Mouse (Mus musculus) embryonic facial prominence, embryonic 11.5 days (tissue): ENCODE measurements around the gene Pcsk6. TPM values are rescaled to one million over a fixed set of nuclear protein-coding genes. Genes with fewer than 3 reads are reported as not detected.

ENCODE experiments used
- ATAC-seq: fragments of 200-750 bp; cut with Nextera tagmentation; replicated peaks from 2 replicates; pipeline ENCODE4 v1.8.0; 2017; ENCODE audit warnings: low read depth; ENCODE audit not compliant: insufficient number of reproducible peaks, low FRiP score, low TSS enrichment
- DNase-seq: peaks from one replicate; pipeline ENCODE4 v3.0.0-alpha.2; 2015; ENCODE audit warnings: low spot score
- H3K27ac ChIP-seq: fragments of 300-500 bp; sonication (generic); replicated peaks from 2 replicates; pipeline ENCODE4 v1.5.1; 2014; ENCODE audit warnings: mild to moderate bottlenecking, low read depth, low read length, control low read depth
- H3K27me3 ChIP-seq: fragments of 300-500 bp; sonication (generic); 2 replicates; pipeline ENCODE4 v1.6.1; 2014; ENCODE audit warnings: mild to moderate bottlenecking, low read length, moderate library complexity, mixed read lengths; ENCODE audit not compliant: control insufficient read depth, insufficient read depth
- H3K36me3 ChIP-seq: fragments of 300-500 bp; sonication (generic); replicated peaks from 2 replicates; pipeline ENCODE4 v1.6.1; 2014; ENCODE audit warnings: low read depth, mild to moderate bottlenecking, low read length, moderate library complexity, mixed read lengths; ENCODE audit not compliant: control insufficient read depth, insufficient read depth
- H3K4me1 ChIP-seq: fragments of 300-500 bp; sonication (generic); 2 replicates; pipeline ENCODE4 v1.6.1; 2014; ENCODE audit warnings: low read length, mixed read lengths; ENCODE audit not compliant: control insufficient read depth, insufficient read depth
- H3K4me2 ChIP-seq: fragments of 300-500 bp; sonication (generic); 2 replicates; pipeline ENCODE4 v1.6.1; 2014; ENCODE audit warnings: low read depth, mild to moderate bottlenecking, control low read depth, low read length, moderate library complexity
- H3K4me3 ChIP-seq: fragments of 300-500 bp; sonication (generic); 2 replicates; pipeline ENCODE4 v1.5.1; 2014; ENCODE audit warnings: low read depth, low read length, control low read depth
- H3K9ac ChIP-seq: fragments of 300-500 bp; sonication (generic); replicated peaks from 2 replicates; pipeline ENCODE4 v1.6.1; 2014; ENCODE audit warnings: mild to moderate bottlenecking, control low read depth, low read length
- H3K9me3 ChIP-seq: fragments of 300-500 bp; sonication (generic); replicated peaks from 2 replicates; pipeline ENCODE4 v1.6.1; 2016; ENCODE audit warnings: mild to moderate bottlenecking, low read length, inconsistent platforms, mixed read lengths; ENCODE audit not compliant: control insufficient read depth
- WGBS: fragments of 180-500 bp; shearing (Covaris S2); extraction: QIAGEN DNeasy Blood & Tissue Kit; methylation state at CpG from one replicate; pipeline ENCODE4 v1.1.7; 2014; 5-methylcytosine and 5-hydroxymethylcytosine counted together
- polyA plus RNA-seq: library from polyadenylated mRNA; unstranded; fragments of >200 nt; fragmentation: Nextera tagmentation; extraction: Ambion mirVana; gene quantifications from 2 replicates; pipeline ENCODE4 v1.2.1, GENCODE M21; 2014

Gene Pcsk6
- polyA plus RNA-seq, 1 experiment from 2014 or later = 2.1 TPM

DNA sequence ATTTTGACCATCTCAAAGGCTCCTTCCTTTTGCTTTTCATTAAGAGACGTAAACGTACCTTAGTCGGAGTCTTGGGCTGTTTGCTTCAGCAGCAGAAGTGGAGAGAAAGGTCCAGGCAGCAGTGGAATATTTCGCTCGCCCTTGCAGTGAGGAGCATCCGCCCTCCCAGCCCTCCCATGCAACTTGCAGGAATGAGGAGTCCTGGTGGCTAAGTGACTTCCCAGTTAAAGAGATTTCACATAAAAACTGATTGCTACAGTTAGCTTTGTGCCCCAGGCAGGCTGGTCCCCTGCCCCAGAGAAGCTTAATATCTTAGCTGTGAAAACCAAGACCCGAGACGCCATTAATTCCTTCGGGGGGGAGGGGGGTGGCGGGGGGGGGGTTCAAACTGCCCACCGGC is 116.4 kb downstream of the Pcsk6 start:
- H3K4me3 ChIP-seq = no peak overlapping the region
- ATAC-seq (no peak), DNase-seq (no peak)
- no peaks in the 10 kb centered on the region for H3K4me1 ChIP-seq
- no peak overlapping the region for H3K27ac ChIP-seq
- 82% methylated on average over 11 of the region's 11 CpGs for WGBS
- H3K4me2 ChIP-seq = no peak overlapping the region
- H3K36me3 ChIP-seq = no peaks in the 10 kb centered on the region
- H3K9ac ChIP-seq = no peak overlapping the region
- H3K9me3 ChIP-seq = no peaks in the 10 kb centered on the region
- no peaks in the 10 kb centered on the region for H3K27me3 ChIP-seq

DNA sequence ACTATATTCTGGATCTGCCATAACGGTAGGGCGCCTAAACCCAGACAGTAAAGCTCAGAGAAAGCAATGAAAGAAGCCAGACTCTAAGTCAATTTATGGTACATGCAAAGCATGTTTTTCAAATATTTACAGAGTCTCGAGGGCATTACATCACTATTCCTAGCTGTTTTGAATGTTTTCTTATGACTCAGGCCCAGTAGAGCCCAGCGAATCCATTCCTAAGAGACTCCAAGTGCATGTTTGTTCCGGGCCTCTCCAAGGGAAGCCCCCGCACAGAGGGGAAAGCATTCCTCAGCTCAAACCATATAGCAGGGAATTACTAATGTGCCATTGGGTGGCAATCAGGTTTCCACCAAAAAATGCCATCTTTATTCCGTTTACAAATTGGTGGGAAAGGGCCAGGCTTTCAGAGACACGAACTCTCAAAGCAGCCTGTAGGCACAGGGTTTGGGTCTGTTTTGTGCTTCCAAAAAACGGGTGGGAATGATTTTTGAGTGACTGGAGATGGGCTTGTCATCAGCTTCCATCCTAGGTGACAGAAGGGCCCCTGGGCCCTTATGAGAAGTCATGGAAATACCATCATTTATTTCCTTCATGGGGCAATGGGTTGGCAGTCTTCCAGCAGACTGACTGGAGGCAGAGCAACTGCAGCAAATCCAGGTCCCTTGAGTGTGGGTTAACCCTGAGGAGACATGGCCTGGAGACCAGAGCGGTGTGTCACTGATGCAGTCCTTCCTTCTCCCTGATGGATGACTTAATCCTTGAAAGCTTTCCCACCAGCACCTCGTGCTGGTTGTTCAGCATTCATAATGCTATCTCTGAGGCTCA is 117.7 kb downstream of the Pcsk6 start:
- H3K27ac ChIP-seq = no peak overlapping the region
- no peak overlapping the region for H3K9ac ChIP-seq
- WGBS = 78% methylated on average over 11 of the region's 11 CpGs
- H3K27me3 ChIP-seq = no peaks in the 10 kb centered on the region
- H3K4me3 ChIP-seq = no peak overlapping the region
- H3K9me3 ChIP-seq = no peaks in the 10 kb centered on the region
- DNase-seq (no peak), ATAC-seq (no peak)
- H3K4me2 ChIP-seq = no peak overlapping the region
- no peaks in the 10 kb centered on the region for H3K4me1 ChIP-seq
- no peaks in the 10 kb centered on the region for H3K36me3 ChIP-seq

GRCm38 (mm10) chr7:65980000-65980399 is 118.5 kb downstream of the Pcsk6 start:
- DNase-seq (no peak), ATAC-seq (no peak)
- WGBS = 93% methylated on average over 9 of the region's 9 CpGs
- H3K4me2 ChIP-seq = no peak overlapping the region
- no peak overlapping the region for H3K4me3 ChIP-seq
- H3K9ac ChIP-seq = no peak overlapping the region
- H3K27ac ChIP-seq = no peak overlapping the region
- no peaks in the 10 kb centered on the region for H3K9me3 ChIP-seq
- no peaks in the 10 kb centered on the region for H3K36me3 ChIP-seq
- no peaks in the 10 kb centered on the region for H3K4me1 ChIP-seq
- no peaks in the 10 kb centered on the region for H3K27me3 ChIP-seq

- no peaks in the 10 kb centered on the region for H3K9me3 ChIP-seq
Measured at GRCm38 (mm10) chr7:65982057-65982456, 120.5 kb downstream of the Pcsk6 start.

GRCm38 (mm10) chr7:65988249-65988648 is 126.7 kb downstream of the Pcsk6 start:
- H3K27me3 ChIP-seq = no peaks in the 10 kb centered on the region
- H3K4me3 ChIP-seq = no peak overlapping the region
- no peak overlapping the region for H3K27ac ChIP-seq
- no peak overlapping the region for H3K4me2 ChIP-seq
- ATAC-seq (no peak), DNase-seq (no peak)
- H3K36me3 ChIP-seq = no peaks in the 10 kb centered on the region
- H3K4me1 ChIP-seq = no peaks in the 10 kb centered on the region; the same call in 1 of the 2 replicates
- no peaks in the 10 kb centered on the region for H3K9me3 ChIP-seq
- H3K9ac ChIP-seq = no peak overlapping the region
- WGBS = 88% methylated on average over 4 of the region's 4 CpGs

More at GRCm38 (mm10) chr7:65982057-65982456, 120.5 kb downstream of the Pcsk6 start:
- WGBS = 60% methylated on average over 3 of the region's 3 CpGs
- peak; percentile 15 for DNase-seq
- H3K27me3 ChIP-seq = no peaks in the 10 kb centered on the region
- no peak overlapping the region for H3K4me2 ChIP-seq
- ATAC-seq = no peak
- H3K4me1 ChIP-seq = no peaks in the 10 kb centered on the region
- no peak overlapping the region for H3K4me3 ChIP-seq
- no peak overlapping the region for H3K27ac ChIP-seq
- no peak overlapping the region for H3K9ac ChIP-seq
- no peaks in the 10 kb centered on the region for H3K36me3 ChIP-seq

DNA sequence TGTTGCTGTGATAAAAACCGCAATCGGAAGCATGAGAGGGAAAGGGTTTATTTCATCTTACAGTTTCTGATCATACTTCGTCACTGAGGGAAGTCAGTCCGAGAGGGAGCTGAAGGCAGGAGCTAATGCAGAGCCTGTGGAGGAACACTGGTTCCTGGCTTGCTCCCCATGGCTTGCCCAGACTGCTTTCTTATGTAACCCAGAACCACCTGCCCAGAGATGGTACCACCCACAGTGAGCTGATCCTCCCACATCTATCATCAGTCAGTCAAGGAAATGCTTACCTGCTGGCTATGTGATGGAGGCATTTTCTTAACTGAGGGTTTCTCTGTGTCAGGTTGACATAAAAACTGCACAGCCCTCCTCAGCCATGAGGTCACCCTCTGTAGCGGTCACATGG is 127.2 kb downstream of the Pcsk6 start:
- no peaks in the 10 kb centered on the region for H3K9me3 ChIP-seq
- H3K36me3 ChIP-seq = no peaks in the 10 kb centered on the region
- H3K4me2 ChIP-seq = no peak overlapping the region
- no peaks in the 10 kb centered on the region for H3K27me3 ChIP-seq
- DNase-seq (no peak), ATAC-seq (no peak)
- no peak overlapping the region for H3K27ac ChIP-seq
- no peak overlapping the region for H3K9ac ChIP-seq
- H3K4me1 ChIP-seq = no peaks in the 10 kb centered on the region; the same call in 1 of the 2 replicates
- 93% methylated on average over 5 of the region's 5 CpGs for WGBS
- H3K4me3 ChIP-seq = no peak overlapping the region

DNA sequence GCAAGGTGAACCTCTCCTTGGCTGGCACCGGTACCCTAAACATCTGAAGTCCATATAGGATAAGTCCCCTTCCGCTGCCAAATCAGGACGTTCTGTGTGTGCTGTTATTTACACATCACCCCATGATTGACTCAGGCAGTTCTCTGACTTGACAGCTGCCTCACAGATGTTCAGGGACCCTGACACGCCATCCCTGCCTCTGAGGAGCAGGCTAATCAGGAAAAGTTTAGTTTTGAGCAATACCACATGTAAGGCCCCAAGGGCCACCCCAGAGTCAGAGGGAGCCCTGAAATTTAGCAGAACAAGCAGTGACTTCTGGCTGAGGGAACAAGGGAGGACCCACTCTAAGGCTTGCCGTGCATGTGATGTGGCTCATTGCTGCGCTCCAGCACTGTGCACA is 130.8 kb downstream of the Pcsk6 start:
- H3K9me3 ChIP-seq = no peaks in the 10 kb centered on the region
- H3K4me3 ChIP-seq = no peak overlapping the region
- no peaks in the 10 kb centered on the region for H3K27me3 ChIP-seq
- WGBS = 52% methylated on average over 6 of the region's 6 CpGs
- DNase-seq = peak; percentile 72
- no peak overlapping the region for H3K4me2 ChIP-seq
- H3K27ac ChIP-seq = no peak overlapping the region
- no peak overlapping the region for H3K9ac ChIP-seq
- H3K36me3 ChIP-seq = no peaks in the 10 kb centered on the region
- H3K4me1 ChIP-seq = no peaks in the 10 kb centered on the region; the same call in 1 of the 2 replicates
- ATAC-seq = no peak

DNA sequence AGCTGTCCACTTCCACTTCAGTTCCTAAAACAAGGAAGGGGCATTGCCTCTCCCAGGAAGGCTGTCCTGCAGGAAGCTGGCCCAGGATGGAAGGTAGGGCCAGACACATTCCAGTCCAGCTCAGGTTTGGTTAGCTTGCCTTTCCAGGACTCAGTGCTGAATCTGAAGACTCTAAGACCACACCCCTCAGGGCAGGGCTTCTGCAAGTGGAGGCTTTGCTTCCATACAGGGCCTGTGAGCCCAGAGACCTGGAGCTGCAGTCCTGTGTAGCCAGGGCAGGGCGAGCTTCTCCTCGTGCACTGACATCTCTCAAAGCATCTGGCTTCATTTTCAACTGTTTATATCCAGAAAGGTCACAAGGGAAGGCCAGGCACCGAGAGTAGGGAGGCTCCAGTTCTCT is 131.9 kb downstream of the Pcsk6 start:
- H3K9ac ChIP-seq = no peak overlapping the region
- H3K4me3 ChIP-seq = no peak overlapping the region
- no peaks in the 10 kb centered on the region for H3K36me3 ChIP-seq
- WGBS = 29% methylated on average over 3 of the region's 3 CpGs
- H3K27ac ChIP-seq = no peak overlapping the region
- H3K4me2 ChIP-seq = no peak overlapping the region
- no peaks in the 10 kb centered on the region for H3K9me3 ChIP-seq
- no peaks in the 10 kb centered on the region for H3K27me3 ChIP-seq
- 0 out of 2 replicates have a peak, but pooled peaks have one; percentile 56 for ATAC-seq
- H3K4me1 ChIP-seq = no peaks in the 10 kb centered on the region; the same call in 1 of the 2 replicates
- DNase-seq = peak; percentile 52
